Mouse (Mus musculus): ENCODE data around the gene Fgd3. TPM values are rescaled to one million over a fixed set of nuclear protein-coding genes. Genes with fewer than 3 reads are reported as not detected.

Gene Fgd3
- polyA plus RNA-seq, 1 experiment from 2014 or later = 4.2 TPM

DNA sequence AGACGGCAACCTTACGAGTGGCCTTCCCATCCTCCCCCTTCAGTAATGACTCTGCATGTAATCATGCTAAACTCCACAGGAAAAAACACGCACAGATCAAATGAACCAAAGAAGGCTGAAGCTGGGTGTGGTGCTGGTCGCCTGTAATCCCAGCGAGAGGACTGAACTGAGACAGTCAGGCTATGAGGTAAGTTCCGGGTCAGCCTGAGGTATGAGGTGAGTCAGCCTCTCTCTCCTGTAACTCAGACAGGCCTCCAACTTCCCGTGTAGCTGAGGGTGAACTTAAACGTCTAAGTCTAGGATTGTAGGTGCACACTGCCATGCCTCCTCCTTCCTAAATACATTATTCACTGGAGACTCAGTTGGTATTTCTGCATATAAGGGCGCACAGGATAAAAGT, 26.0 kb downstream of the Fgd3 start:
- Histone ChIP-seq H3K4me2 (ENCODE audit: low read length) (no peak overlapping the region), H3K9ac (replicated peaks; ENCODE audit: low read depth, low read length) (no peak overlapping the region), H3K27ac (ENCODE audit: low read length) (no peak overlapping the region), H3K27me3 (replicated peaks; ENCODE audit: control insufficient read depth, insufficient read depth, low read length) (no peaks in the 10 kb centered on the region), H3K4me3 (replicated peaks; ENCODE audit: low read length) (no peak overlapping the region), H3K9me3 (ENCODE audit: control insufficient read depth, low read length) (no peaks in the 10 kb centered on the region), H3K4me1 (replicated peaks; ENCODE audit: control insufficient read depth, insufficient read depth, low read length) (no peaks in the 10 kb centered on the region), H3K36me3 (ENCODE audit: control insufficient read depth, insufficient read depth) (no peaks in the 10 kb centered on the region)
- 87% methylated on average over 9 of the region's 9 CpGs for WGBS
- ATAC-seq = no peak

DNA sequence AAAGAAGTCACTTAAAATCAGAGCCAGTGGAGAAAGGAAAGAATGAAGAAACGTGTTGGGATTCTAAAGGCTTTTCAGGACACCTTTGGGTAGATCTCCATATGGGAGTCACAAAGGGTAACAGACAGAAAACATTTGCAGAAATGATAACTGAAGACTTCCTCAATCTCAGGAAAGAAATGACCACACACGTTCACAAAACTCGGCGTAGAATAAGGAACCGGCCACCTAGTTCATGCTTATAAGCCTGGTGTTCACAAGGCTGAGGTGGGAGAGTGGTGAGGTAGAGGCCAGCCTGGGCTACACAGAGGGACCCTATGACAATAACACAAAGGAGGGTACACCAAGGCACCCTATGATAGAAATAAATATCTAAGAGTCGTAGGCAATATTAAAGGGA, 28.2 kb downstream of the Fgd3 start:
- no peak overlapping the region for H3K9ac ChIP-seq (replicated peaks; ENCODE audit: low read depth, low read length)
- no peaks in the 10 kb centered on the region for H3K27me3 ChIP-seq (replicated peaks; ENCODE audit: control insufficient read depth, insufficient read depth, low read length)
- no peaks in the 10 kb centered on the region for H3K9me3 ChIP-seq (ENCODE audit: control insufficient read depth, low read length)
- H3K36me3 ChIP-seq (ENCODE audit: control insufficient read depth, insufficient read depth) = no peaks in the 10 kb centered on the region
- WGBS = 94% methylated on average over 6 of the region's 6 CpGs
- no peaks in the 10 kb centered on the region for H3K4me1 ChIP-seq (replicated peaks; ENCODE audit: control insufficient read depth, insufficient read depth, low read length)
- H3K4me3 ChIP-seq (replicated peaks; ENCODE audit: low read length) = no peak overlapping the region
- no peak overlapping the region for H3K27ac ChIP-seq (ENCODE audit: low read length)
- ATAC-seq = no peak
- H3K4me2 ChIP-seq (ENCODE audit: low read length) = no peak overlapping the region

GRCm38 (mm10) chr13:49291398-49291797, 28.7 kb downstream of the Fgd3 start:
- no peaks in the 10 kb centered on the region for H3K27me3 ChIP-seq (replicated peaks; ENCODE audit: control insufficient read depth, insufficient read depth, low read length)
- no peak for ATAC-seq
- H3K9ac ChIP-seq (replicated peaks; ENCODE audit: low read depth, low read length) = no peak overlapping the region
- H3K27ac ChIP-seq (ENCODE audit: low read length) = no peak overlapping the region
- 60% methylated on average over 1 of the region's 1 CpGs for WGBS
- H3K4me3 ChIP-seq (replicated peaks; ENCODE audit: low read length) = no peak overlapping the region
- H3K4me1 ChIP-seq (replicated peaks; ENCODE audit: control insufficient read depth, insufficient read depth, low read length) = no peaks in the 10 kb centered on the region
- H3K9me3 ChIP-seq (ENCODE audit: control insufficient read depth, low read length) = no peaks in the 10 kb centered on the region
- no peak overlapping the region for H3K4me2 ChIP-seq (ENCODE audit: low read length)
- H3K36me3 ChIP-seq (ENCODE audit: control insufficient read depth, insufficient read depth) = no peaks in the 10 kb centered on the region; the same call in 1 of the 2 replicates

GRCm38 (mm10) chr13:49287224-49287623, 32.9 kb downstream of the Fgd3 start:
- 88% methylated on average over 6 of the region's 6 CpGs for WGBS
- no peaks in the 10 kb centered on the region for H3K4me1 ChIP-seq (replicated peaks; ENCODE audit: control insufficient read depth, insufficient read depth, low read length)
- H3K4me2 ChIP-seq (ENCODE audit: low read length) = no peak overlapping the region
- H3K9ac ChIP-seq (replicated peaks; ENCODE audit: low read depth, low read length) = no peak overlapping the region
- no peak overlapping the region for H3K4me3 ChIP-seq (replicated peaks; ENCODE audit: low read length)
- no peak for ATAC-seq
- no peaks in the 10 kb centered on the region for H3K9me3 ChIP-seq (ENCODE audit: control insufficient read depth, low read length)
- H3K36me3 ChIP-seq (ENCODE audit: control insufficient read depth, insufficient read depth) = peaks cover 8% of the 10 kb centered on the region
- H3K27me3 ChIP-seq (replicated peaks; ENCODE audit: control insufficient read depth, insufficient read depth, low read length) = no peaks in the 10 kb centered on the region
- no peak overlapping the region for H3K27ac ChIP-seq (ENCODE audit: low read length)

DNA sequence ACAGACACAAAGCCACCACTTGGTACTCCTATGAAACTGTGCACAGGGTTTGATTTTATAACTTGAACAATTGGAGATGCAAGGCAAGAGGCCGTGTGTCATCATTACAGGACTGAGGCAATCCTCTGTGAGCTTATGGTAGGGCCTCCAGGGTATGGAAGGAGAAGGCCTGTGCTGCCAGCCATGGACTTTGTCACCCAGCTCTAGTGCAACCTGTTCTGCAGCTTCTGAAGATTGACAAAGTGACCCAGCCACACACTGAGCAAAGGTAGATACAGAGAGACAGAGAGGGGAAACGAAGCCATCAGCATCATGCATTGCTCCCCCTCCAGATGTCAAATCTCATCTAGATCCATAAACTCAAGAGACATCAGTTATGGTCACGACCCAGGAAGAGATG, 33.4 kb downstream of the Fgd3 start:
- no peak overlapping the region for H3K9ac ChIP-seq (replicated peaks; ENCODE audit: low read depth, low read length)
- peaks cover 8% of the 10 kb centered on the region for H3K36me3 ChIP-seq (ENCODE audit: control insufficient read depth, insufficient read depth)
- H3K27ac ChIP-seq (ENCODE audit: low read length) = no peak overlapping the region
- H3K9me3 ChIP-seq (ENCODE audit: control insufficient read depth, low read length) = no peaks in the 10 kb centered on the region
- H3K4me2 ChIP-seq (ENCODE audit: low read length) = no peak overlapping the region
- H3K4me3 ChIP-seq (replicated peaks; ENCODE audit: low read length) = no peak overlapping the region
- no peaks in the 10 kb centered on the region for H3K27me3 ChIP-seq (replicated peaks; ENCODE audit: control insufficient read depth, insufficient read depth, low read length)
- WGBS = 81% methylated on average over 3 of the region's 3 CpGs
- no peaks in the 10 kb centered on the region for H3K4me1 ChIP-seq (replicated peaks; ENCODE audit: control insufficient read depth, insufficient read depth, low read length)
- ATAC-seq = no peak

DNA sequence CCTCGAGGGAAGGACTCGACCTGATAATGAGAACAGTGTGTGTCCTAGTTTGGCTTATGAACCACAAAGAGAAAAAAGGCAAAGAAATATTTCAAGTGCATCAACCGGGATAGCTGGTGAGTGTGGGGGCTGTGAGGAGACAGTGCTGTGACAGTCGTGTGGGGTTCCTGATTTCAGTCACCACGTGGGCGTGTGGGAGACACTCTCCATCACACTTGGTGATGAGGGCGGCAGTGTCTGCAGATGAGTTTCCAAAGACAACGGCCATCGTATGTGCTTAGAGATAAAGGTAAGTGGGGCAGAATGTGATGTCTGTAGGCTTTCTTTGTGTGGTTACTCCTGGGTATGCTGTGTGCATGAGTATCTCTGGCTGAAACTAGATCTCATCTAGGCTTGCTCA, 36.4 kb downstream of the Fgd3 start:
- Histone ChIP-seq H3K4me1 (replicated peaks; ENCODE audit: control insufficient read depth, insufficient read depth, low read length) (no peaks in the 10 kb centered on the region), H3K4me3 (replicated peaks; ENCODE audit: low read length) (no peak overlapping the region), H3K27me3 (replicated peaks; ENCODE audit: control insufficient read depth, insufficient read depth, low read length) (no peaks in the 10 kb centered on the region), H3K36me3 (ENCODE audit: control insufficient read depth, insufficient read depth) (peaks cover 20% of the 10 kb centered on the region), H3K27ac (ENCODE audit: low read length) (no peak overlapping the region), H3K4me2 (ENCODE audit: low read length) (no peak overlapping the region), H3K9ac (replicated peaks; ENCODE audit: low read depth, low read length) (no peak overlapping the region), H3K9me3 (ENCODE audit: control insufficient read depth, low read length) (no peaks in the 10 kb centered on the region)
- WGBS = 85% methylated on average over 9 of the region's 9 CpGs
- ATAC-seq = no peak

- Histone ChIP-seq H3K27me3 (replicated peaks; ENCODE audit: control insufficient read depth, insufficient read depth, low read length) (no peaks in the 10 kb centered on the region), H3K4me2 (ENCODE audit: low read length) (no peak overlapping the region), H3K36me3 (ENCODE audit: control insufficient read depth, insufficient read depth) (peaks cover 24% of the 10 kb centered on the region), H3K9ac (replicated peaks; ENCODE audit: low read depth, low read length) (no peak overlapping the region), H3K27ac (ENCODE audit: low read length) (no peak overlapping the region), H3K9me3 (ENCODE audit: control insufficient read depth, low read length) (no peaks in the 10 kb centered on the region), H3K4me1 (replicated peaks; ENCODE audit: control insufficient read depth, insufficient read depth, low read length) (no peaks in the 10 kb centered on the region), H3K4me3 (replicated peaks; ENCODE audit: low read length) (no peak overlapping the region)
- 80% methylated on average over 2 of the region's 2 CpGs for WGBS
- ATAC-seq = no peak
Observed at GRCm38 (mm10) chr13:49282168-49282567, 37.9 kb downstream of the Fgd3 start.

GRCm38 (mm10) chr13:49271831-49272765, 48.0 kb downstream of the Fgd3 start:
- Histone ChIP-seq H3K4me1 (replicated peaks; ENCODE audit: control insufficient read depth, insufficient read depth, low read length) (no peaks in the 10 kb centered on the region), H3K36me3 (ENCODE audit: control insufficient read depth, insufficient read depth) (no peaks in the 10 kb centered on the region; the same call in 1 of the 2 replicates), H3K4me2 (ENCODE audit: low read length) (no peak overlapping the region), H3K9me3 (ENCODE audit: control insufficient read depth, low read length) (no peaks in the 10 kb centered on the region), H3K27ac (ENCODE audit: low read length) (no peak overlapping the region), H3K27me3 (replicated peaks; ENCODE audit: control insufficient read depth, insufficient read depth, low read length) (no peaks in the 10 kb centered on the region), H3K4me3 (replicated peaks; ENCODE audit: low read length) (no peak overlapping the region), H3K9ac (replicated peaks; ENCODE audit: low read depth, low read length) (no peak overlapping the region)
- no peak for ATAC-seq
- 70% methylated on average over 5 of the region's 5 CpGs for WGBS

DNA sequence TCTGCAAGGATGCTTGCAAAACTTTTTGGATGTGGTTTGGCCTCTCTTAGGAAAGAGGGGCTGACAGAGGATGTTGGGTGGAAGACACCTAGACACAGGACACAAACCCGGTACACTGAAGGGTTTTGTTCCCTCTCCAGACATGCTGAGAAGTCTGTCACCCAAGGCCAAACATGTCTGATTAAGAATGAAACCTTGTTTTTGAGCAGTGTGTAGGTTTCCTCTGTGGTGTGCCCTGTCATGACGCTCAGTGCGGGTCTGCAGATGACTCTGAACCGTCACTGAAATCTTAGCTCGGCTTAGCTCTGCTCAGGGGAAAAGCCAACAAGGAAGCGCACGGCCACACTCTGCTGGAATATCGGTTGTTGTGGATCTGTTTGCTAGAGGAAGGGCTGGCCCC, 49.6 kb downstream of the Fgd3 start:
- WGBS = 86% methylated on average over 8 of the region's 8 CpGs
- Histone ChIP-seq H3K27ac (ENCODE audit: low read length) (no peak overlapping the region), H3K9me3 (ENCODE audit: control insufficient read depth, low read length) (no peaks in the 10 kb centered on the region), H3K4me2 (ENCODE audit: low read length) (no peak overlapping the region), H3K4me1 (replicated peaks; ENCODE audit: control insufficient read depth, insufficient read depth, low read length) (no peaks in the 10 kb centered on the region), H3K27me3 (replicated peaks; ENCODE audit: control insufficient read depth, insufficient read depth, low read length) (no peaks in the 10 kb centered on the region), H3K4me3 (replicated peaks; ENCODE audit: low read length) (no peak overlapping the region), H3K36me3 (ENCODE audit: control insufficient read depth, insufficient read depth) (no peaks in the 10 kb centered on the region), H3K9ac (replicated peaks; ENCODE audit: low read depth, low read length) (no peak overlapping the region)
- ATAC-seq = no peak
